Mouse (Mus musculus): ENCODE measurements around the gene Nrgn. TPM values are rescaled to one million over a fixed set of nuclear protein-coding genes. Genes with fewer than 3 reads are reported as not detected.

Nrgn gene
- total RNA-seq, 2 experiments from 2014 or later, result 0.34 to 0.57 TPM

DNA sequence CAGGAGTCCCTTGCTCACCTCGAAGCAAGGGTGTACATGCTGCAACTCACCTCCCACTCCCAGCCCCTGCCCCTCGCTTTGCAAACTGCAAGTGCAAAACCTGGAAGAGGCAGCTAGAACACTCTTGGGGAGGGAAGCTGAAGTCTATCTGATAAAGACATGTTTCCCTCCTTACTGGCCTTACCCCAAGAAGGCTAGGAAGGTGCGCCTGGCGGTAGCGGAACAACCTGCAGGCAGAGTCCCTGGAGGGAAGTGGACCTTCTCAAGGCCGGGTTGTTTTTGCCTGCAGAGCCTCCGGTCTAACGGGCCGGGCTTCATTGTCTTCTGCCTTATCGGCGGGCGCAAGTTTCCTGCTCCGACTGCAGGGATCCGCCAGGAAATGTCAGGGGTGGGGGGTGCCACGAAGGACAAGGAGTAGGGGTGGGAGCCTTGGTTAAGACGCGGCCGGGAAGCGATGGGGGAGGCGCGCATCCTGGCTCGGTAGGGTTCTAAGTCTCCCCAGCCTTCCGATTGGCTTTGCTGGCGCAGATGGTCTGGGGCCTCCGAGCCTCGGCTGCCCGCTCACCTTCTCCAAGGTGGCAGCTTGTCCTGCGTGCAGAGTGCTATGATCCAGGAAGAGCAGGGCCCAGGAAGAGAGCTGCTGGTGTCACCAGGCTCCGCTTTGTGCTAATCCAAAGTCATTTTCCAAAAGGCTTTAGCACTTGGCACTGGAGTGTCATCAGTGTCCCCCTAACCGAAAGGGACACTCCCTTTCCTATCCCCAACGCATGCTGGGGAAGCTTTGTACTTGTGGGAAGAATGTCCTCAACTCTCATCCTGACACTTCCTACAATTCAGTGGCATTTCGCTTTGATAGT, 22.4 kb downstream of the Nrgn start:
- peak; percentile 51 for DNase-seq (ENCODE audit: low spot score)

DNA sequence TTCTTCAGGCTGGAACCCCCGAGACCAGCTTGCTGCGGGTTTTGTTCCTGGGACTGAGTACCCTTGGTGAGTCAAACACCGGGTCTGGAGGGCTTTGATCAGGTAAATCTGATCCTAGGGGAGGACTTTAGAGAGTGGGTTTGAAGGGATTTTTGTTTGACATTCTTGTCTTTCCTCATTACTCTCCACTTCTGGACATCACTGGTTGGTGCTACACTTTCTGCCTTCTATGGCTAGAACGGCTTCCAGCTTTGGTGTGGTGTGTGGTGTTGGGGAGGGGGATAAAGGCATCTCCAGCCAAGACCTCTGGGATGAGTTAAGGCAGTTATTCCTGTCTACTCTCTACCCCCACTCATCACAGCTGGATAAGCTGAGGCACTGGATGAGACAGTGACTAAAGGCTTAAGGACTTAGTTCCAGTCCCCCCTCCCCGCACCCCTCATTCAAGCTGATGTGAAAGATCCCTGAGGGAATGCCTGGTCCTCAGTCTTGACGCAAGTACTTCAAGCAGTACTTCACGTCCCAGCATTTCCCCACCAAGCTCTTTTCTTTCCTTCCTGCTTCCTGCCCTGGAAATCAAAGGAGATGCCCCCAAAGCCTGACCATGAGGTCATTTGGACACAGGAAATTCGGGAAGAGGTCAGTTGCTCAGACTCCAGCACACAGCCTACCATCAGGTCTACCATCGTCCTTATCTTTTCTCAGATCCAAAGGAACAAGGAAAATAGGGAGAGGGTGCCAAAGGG, 24.3 kb downstream of the Nrgn start:
- no peak for DNase-seq (ENCODE audit: low spot score)

DNA sequence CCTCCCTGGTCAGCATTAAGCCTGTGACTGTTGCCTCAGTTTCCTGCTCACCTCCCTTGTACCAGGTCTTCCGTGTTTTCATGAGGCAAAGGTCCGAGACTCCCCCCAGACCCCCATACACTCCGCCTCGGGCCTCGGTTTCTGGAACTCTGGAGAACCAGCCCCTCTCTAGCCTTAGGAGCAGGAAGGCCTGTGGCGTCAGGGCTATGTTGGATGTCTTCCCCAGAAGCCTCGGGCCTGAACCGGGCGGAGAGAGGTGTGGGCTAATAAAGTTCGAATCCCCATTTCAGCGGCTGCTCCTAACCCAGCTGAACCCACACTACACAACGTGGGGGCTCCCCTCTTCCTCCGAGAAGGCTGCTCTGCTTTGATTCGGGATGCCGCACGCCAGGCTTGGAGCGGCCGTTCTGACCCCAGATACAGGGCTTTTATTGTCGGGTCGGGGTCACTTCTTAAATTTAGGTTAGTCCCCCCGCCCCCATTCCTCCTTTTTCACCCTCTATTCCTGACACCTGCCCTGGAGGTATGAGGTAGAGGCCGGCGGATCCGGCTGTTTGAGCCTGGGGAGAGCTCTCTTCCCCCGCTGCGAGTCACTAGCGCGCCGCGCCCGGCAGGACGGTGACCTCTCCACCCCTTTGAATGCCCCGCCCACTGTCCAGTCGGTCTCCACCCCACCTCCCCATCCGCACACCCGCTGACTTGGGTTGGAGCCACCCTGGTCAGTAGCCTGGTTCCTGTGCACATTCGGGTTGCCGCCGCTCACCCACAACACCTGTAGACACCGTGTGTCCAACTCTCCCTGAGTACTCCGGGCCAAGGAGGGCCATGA, 25.1 kb downstream of the Nrgn start, which contains the start of gene Esam:
Esam (plus strand) TSS at position 683 of the 829 bp plus-strand sequence.
- peak; percentile 71 for DNase-seq (ENCODE audit: low spot score)

DNA sequence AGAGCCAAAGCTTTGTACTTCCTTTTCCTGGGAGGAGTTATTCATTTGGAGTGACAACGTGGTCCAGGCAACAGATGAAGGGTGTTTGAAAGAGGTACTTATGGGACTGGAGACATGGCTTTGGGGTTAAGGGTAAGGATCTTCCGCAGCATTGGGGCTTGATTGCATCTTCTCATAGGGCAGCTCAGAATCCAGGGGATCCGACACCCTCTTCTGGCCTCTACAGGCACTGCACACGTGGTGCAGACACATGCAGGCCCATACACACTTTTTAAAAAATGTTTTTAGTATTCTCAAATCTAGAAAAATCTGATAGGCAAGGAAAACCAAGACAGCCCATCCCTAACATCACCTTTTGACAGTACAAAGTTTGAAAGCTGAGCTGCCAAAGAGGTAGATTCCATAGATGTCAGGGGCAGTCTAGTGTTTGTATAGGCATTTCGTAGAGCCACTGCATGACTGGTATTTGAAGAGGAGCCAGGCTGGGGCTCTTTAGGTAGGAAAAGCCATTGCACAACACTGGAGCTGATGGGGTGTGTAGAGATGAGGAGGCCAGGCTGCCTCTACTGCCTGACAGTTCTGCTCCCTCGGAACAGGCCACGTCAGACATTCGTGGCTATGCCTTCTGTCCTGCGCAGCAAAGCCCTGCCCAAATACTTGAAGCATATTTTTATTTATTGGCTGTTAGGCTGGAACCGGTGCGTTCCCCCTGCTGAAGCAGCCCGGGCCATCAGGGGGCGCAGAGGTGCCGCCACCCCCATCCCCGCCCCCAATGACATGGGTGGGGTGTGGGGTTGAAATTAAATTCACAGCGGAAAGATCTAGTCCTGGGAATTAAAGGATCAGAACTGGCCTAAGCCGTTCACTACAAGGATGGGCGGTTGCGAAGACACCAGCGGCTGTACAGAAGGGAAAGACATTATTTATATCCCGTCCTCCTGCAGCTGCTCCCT, 26.0 kb downstream of the Nrgn start:
- no peak for DNase-seq (ENCODE audit: low spot score)

GRCm38 (mm10) chr9:37525461-37525860, 27.2 kb downstream of the Nrgn start:
- no peak for DNase-seq (ENCODE audit: low spot score)

- no peak for DNase-seq (ENCODE audit: low spot score)
Measured at GRCm38 (mm10) chr9:37519995-37520394, 32.7 kb downstream of the Nrgn start.

- DNase-seq (ENCODE audit: low spot score), result no peak
Measured at GRCm38 (mm10) chr9:37518991-37519390, 33.7 kb downstream of the Nrgn start.

DNA sequence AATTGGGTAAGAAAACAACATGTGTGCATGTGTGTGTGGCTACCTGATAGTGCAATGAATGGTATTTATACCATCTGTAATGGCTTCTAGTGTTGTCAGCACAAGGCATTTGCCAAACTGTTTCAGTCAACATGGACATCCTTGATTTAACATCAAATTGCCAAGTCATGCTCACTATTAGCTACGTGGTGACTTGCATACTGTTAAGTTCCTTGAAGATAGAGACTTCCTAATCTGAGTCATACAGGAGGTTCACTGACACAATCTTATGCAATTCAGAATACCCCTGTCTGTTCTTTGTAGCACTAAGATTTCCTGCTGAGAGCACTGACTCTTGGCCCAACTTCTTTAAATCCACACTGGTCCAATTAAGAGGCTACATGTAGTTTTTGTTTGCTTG, 35.2 kb downstream of the Nrgn start:
- DNase-seq (ENCODE audit: low spot score), result no peak

- no peak for DNase-seq (ENCODE audit: low spot score)
Measured at GRCm38 (mm10) chr9:37514456-37514855, 38.2 kb downstream of the Nrgn start.

- no peak for DNase-seq (ENCODE audit: low spot score)
Measured at GRCm38 (mm10) chr9:37512097-37512496, 40.6 kb downstream of the Nrgn start.

- DNase-seq (ENCODE audit: low spot score), result no peak
Measured at GRCm38 (mm10) chr9:37506023-37506422, 46.7 kb downstream of the Nrgn start.

DNA sequence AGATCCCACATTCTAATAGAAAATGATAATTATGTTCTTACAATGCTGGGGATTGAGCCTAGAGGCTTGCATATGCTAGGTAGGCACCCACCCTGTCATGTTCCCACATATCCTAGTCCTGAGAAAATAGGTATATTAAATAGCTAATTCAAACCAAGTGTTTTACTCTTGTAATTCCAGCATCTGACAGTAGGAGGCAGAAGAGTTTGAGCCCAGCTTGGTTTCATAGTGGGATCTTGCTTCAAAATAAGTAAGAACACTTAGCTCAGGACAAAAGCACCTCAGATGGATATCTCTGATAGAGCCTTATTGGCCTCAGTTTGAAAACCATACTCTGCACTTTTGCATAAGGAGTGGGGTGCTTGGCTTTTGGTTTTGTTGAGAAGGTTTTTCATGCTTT, 48.4 kb downstream of the Nrgn start:
- DNase-seq (ENCODE audit: low spot score), result no peak

- no peak for DNase-seq (ENCODE audit: low spot score)
Measured at GRCm38 (mm10) chr9:37501170-37501569, 51.5 kb downstream of the Nrgn start.

DNA sequence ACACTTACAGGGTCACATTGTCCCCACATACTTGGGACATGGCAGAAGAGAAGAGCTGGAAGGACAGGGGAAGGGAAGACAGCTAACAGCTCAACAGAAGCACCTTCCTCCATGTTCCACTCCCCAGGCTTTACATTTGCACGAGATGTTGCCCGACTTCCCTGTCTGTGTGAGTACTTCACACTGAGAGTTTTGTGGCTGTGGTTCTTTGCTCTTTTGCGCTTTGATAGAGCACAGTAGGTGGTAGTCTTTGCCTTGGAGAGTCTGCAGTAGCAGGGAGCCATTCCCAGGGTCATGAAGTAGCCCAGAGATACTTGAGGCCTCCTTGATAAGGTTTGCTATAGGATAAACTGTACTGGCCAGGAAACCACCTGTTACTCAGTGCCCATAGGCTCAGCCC, 52.5 kb downstream of the Nrgn start:
- no peak for DNase-seq (ENCODE audit: low spot score)

DNA sequence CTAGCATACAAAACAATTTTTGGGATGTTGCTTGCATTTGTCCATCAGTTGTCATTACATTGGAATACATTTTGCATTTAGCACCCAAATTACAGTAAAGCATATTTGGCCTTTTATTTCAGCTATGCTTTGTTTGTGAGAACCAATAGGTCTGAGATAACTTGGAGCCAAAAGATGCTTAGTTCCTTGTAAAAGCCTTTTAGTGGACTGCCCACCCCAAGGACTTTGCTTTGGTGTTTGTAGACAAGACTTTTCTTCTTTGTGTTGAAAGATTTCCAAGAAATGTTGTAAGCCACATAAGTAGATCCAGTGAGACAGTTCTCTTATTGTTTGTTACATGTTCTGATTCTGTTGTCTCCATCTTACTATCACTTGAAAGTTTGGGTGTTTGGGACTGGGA, 56.4 kb downstream of the Nrgn start:
- no peak for DNase-seq (ENCODE audit: low spot score)

GRCm38 (mm10) chr9:37495761-37496160, 56.9 kb downstream of the Nrgn start:
- DNase-seq (ENCODE audit: low spot score), result no peak
